Mouse (Mus musculus) common myeloid progenitor, adult 5-6 weeks (primary cell): Measurements from ENCODE around the gene Rchy1. TPM values are rescaled to one million over a fixed set of nuclear protein-coding genes. Genes with fewer than 3 reads are reported as not detected.

Experiments
- ATAC-seq: replicated peaks from 2 replicates; pipeline ENCODE4 v1.8.0; 2016; ENCODE audit warnings: low read depth, mild to moderate bottlenecking, moderate TSS enrichment, inconsistent platforms; ENCODE audit not compliant: poor library complexity, severe bottlenecking
- total RNA-seq: library from RNA; stranded (forward); fragments of 200-1000, 187-1606 nt; gene quantifications from 2 replicates; pipeline ENCODE4 v1.2.3, GENCODE M21; 2017

Gene Rchy1
- 47.8 and 57.2 TPM in 2 replicates for total RNA-seq

- ATAC-seq, result peak; percentile 88
Observed at GRCm38 (mm10) chr5:91962639-91963440, at the start of gene Rchy1. Gene Rchy1 (minus strand): TSS chr5:91963068.

DNA sequence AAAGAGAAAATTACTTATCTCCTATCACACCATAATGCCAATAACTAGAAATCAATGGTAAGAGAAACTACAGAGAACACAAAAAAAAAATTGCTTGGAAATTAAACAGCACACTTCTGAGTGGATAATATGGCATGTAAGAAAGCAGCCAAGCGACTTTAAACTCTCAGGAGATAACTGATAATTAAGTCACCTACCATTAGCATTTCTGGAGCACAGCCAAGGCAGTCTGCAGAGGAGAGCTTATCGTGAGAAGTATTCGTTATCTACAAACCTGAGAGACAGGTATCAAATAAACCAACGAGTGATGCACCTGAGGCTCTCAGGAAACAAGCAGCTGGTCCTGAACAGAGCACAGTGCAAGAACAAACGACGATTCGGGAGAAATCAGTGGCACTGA is 48.9 kb upstream of the Rchy1 start:
- no peak for ATAC-seq

- ATAC-seq, result no peak
Observed at GRCm38 (mm10) chr5:92009827-92010226, 47.0 kb upstream of the Rchy1 start.

DNA sequence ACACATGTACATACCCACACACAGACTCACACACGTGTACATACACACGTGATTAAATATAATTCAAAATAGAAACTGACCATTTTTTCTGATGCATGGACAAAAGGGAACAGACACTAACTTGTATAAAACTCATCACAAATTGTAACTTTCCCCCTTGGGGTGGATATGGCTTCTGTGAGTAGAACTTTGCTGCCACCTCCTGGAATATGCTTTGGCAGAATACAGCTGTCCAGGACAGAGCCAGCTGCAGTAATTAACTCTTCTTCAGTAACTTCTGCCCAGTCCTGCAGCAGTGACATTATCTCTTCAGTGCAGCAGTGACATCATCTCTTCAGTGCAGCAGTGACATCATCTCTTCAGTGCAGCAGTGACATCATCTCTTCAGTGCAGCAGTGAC is 40.1 kb upstream of the Rchy1 start:
- peak; percentile 82 for ATAC-seq

- peak; percentile 96 for ATAC-seq
Observed at GRCm38 (mm10) chr5:92000770-92001169, 37.9 kb upstream of the Rchy1 start.

DNA sequence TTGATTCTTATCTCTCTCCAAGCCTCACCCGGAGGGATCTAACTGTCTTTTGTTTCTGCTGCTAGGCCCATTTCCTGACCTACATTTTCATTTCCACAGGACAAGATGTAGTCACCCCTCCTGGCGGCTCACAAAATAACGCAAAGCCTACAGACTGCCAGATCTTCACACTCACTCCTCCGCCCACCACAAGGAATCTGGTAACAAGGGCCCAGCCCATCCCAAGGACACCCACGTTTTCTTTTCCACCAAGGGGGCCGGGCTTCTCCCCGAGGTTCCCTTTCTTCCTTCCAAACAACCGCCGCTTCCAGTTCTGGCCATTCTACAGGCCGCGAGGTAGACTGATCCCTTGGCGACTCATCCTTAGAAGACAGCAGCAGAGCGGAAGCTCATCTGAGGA is 31.7 kb upstream of the Rchy1 start:
- no peak for ATAC-seq

GRCm38 (mm10) chr5:91993061-91993460 is 30.2 kb upstream of the Rchy1 start:
- no peak for ATAC-seq

DNA sequence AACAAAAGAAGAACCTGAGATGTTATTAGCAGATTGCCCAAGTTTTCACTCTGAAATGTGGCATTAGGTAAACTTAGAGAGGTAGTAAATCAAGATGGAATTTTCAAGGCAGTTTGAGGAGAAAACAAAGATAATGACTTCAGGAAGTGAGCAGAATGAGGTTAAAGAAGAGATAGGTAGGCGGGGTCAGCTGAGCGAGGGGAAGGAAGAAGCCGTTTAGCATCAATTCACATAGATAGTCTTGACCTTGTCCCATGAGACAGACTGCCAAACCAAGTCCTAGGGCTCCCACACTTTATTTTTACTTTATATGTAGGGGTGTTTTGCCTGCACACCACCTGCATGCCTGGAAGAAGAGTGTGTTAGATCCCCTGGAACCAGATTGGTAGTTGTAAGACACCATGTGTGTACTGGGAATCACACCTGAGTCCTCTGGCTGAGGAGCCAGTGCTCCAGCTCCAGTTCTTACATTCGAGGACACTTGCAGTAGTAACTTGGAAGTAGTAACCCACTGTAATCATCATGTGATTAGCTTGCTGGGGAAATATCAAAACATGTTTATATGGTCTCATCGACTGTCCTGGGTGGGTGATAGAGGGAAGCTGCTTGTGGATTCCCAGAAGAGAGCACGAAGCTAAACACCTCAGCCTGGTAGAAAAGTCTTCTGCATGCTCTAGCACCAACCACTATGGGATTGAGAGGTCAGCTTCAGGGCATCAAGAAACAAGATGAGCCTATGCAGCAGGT is 28.5 kb upstream of the Rchy1 start:
- ATAC-seq, result no peak

GRCm38 (mm10) chr5:91989261-91989660 is 26.4 kb upstream of the Rchy1 start:
- ATAC-seq, result no peak

DNA sequence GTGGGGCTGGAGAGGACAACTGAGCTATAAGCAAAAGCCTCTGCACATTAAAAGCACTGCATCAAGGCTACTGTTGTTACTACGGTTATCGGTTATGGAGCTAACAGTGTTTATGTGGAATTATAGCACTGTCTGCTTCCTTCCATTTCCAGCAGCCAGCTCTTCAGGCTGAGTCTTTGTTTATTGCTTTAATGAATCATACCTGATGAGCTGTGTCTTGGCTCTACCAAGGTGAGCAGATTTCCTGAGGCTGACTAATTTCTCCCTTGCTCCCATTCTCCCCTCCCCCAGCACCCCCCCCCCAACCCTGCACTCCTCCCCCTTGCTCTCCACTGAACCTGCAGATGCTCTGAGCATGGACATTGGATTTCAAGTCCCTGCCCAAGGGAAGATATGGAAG is 24.9 kb upstream of the Rchy1 start:
- no peak for ATAC-seq

DNA sequence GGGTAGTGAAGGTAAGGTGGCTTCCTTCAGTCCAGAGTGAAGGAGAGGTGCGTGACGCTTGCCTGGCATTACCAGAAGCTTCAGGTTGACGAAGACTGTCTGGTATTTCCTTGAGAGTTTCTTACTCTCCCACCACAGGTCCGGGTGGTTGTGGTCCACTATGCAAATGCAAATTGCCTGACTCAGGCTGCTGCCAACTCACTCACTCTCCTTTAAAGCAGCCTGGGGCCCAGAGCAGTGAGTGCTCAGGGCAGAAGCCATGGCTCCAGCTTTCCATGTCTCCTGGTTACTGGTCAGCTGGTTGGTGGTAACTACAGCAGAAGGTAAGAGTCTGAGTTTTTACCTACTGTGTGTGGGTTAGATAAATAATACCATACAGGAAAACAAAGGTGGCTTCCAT is 24.4 kb upstream of the Rchy1 start, which contains the start of gene Odaph:
Gene Odaph (plus strand): TSS at position 240 of the 400 bp plus-strand sequence.
- no peak for ATAC-seq

DNA sequence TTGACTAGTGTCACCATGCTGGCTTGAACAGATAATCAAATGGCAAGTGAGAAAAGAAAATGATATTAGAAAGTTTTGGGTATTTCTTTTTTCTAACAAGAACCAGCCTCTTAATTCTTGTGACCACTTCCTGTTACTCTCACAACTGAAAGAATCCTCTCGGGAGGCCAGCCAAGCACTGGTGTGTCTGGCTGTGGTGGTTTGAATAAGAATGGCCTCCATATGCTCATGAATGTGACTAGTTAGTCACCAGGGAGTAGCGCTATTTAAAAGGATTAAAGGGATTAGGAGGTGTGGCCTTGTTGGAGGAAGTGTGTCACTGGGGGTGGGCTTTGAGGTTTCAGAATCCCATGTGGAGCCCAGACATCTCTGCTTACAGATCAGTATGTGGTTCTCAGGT is 22.9 kb upstream of the Rchy1 start:
- no peak for ATAC-seq

DNA sequence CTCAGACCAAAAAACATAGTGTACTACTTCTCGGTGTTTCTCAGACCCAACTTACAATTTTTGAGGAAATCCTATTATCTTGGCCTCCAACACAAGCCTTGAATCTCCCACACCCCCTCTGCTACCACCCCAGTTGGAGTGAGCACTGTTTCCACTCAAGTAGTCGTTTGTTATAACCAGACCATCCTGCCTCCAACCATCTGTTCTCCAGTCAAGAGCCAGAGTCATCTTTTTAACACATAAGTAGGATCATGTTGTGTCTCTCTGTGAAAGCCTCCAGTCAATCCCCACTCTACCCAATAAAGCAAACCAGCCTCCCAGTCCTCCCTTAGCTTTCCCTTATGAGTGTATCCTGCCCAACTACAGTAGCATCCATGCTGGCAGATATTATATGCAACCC is 20.6 kb upstream of the Rchy1 start:
- no peak for ATAC-seq

DNA sequence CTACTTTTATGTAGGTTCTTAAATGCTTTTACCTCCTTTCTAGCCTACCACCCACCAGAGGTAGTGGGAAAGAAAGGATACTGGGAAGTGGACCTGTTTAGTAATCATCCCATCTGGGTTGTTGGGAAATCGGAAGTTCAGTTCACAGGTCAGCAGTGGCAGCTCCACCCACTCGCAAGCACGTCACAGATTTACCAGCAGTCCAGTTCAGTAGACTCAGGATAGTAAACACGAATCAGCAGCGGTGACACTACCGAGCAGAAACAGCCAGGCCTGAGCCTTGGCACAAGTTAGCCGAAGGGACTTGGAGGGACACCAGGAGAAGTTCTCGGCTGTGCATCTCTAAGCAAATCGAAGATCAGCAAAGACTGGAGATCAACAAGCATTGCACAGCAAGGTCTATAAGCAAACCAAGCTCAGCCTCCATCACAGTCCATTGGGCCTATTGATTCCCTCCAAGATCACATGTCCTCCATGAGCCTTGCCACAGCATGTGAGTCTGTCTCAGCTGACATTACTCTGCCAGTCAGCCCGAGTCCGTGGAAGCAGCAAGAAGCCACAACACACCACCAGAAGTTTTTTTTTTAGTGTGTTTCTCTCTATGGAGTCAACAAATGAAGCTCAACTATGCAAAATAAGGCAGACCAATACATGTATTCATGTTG is 18.4 kb upstream of the Rchy1 start:
- no peak for ATAC-seq

GRCm38 (mm10) chr5:91977397-91977770 is 14.5 kb upstream of the Rchy1 start:
- no peak for ATAC-seq

DNA sequence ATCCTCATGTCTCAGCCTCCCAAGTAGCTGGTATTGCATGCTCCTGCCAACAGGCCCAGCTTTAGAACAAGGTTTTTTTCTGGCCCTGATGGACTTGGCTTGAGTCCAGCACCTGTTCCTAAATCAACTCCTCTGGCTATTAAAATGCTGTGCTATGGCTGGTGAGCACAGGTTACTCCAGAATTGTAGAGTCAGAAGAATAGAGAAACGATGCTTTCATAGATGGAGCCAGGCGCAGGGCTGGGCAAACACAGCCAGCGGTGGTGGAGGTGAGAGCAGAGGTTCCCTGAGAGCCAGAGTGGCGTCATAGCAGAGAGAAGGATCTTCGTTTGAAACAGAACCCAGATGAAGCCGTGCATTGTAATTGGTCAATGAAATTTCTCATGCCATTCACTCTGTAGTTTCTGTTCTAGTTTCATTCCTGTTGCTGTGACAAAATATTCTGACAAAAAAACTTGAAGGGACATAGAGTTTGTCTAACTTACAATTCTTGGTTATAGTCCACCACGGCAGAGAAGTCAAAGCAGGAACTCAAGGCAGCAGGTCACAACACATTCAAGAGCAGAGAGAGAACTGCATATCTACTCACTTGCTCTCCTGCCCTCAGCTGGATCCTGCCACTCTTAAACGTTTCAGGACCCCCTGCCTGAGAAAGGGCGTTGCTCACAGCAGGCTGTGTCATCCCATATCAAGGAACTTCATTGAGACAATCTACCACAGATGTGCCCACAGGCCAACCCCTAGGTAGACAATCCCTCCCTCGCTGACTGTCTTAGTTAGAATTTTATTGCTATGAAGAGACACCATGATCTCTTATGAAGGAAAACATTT is 13.9 kb upstream of the Rchy1 start:
- peak; percentile 32 for ATAC-seq

DNA sequence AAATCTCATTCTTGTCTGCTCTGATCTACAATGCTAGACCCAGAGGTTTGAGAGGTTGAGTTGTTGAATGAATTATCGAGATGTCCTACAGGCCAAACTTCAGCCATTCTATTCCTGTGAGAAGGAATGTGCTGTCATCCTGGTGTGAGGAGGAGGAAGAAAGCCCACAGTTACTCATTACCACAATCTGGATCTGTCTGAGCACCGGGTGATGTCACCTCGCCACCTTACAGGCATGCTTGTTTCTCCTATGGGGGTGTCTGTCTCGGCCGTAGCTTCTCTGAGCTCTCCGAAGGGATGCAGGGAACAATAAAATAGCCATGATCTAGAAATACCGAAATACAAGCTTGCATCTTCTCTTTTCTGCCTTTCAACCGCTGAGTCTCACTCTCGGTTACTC is 12.9 kb upstream of the Rchy1 start:
- ATAC-seq, result no peak

DNA sequence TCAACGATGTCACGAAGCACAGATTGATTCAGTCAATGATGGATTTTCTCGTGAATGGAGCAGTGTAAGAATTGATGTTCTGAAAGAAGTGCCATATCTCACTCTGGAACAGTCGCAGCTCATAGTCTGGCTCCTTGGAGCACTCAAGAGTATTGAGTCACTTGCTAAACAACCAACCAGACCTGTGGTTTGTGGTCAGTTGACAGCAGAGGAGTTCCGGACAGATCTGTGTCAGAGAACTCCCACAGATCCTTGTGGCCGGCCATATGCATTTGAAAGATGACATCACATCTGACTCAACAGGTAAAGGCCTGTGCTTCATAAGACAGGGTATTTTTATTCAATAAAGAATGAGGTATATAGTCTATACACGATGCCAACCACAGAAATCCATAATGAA is 11.1 kb upstream of the Rchy1 start:
- ATAC-seq, result peak; percentile 87

DNA sequence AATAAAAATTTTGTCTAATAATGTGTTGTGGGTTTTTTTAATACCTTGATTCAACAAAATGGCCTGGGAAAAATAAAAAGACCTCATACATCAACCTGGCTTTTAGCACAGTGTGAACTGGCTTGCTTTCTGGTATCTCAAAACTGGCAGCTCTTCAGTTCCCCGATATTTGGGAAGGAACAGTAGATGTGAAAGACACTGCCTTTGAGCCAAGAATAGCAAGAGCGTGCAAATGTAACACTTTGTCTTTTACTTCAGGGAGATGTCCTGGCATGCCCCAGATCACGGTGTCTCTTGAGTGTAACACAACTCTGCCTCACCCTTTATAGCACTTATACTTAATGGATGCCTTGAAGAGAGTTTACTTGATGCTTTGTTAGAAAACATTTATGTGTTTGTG is 9.2 kb upstream of the Rchy1 start:
- ATAC-seq, result no peak

- ATAC-seq, result peak; percentile 64
Observed at GRCm38 (mm10) chr5:91962259-91962638, 619 bp downstream of the Rchy1 start.
